Mouse (Mus musculus) embryonic stem cell, embryonic (primary cell): ENCODE results near the gene Slc38a5.

Experiments
- CTCF ChIA-PET, 4 experiments: fragments of 300-600 bp in 2 of 4; fragments of 350-600 bp in 2 of 4; sonication (Branson Sonifier 250); formaldehyde crosslinking; loops; one replicate each; lab custom pipeline; 2022; ENCODE audit warnings: inconsistent platforms in 2 of 4; lab: Charles Lee
- POLR2A ChIA-PET, 4 experiments: fragments of 300-600 bp in 2 of 4; fragments of 350-600 bp in 2 of 4; sonication (Branson Sonifier 250); formaldehyde crosslinking; loops; one replicate each; lab custom pipeline; 2022; ENCODE audit warnings: antibody characterized with exemption in 4 of 4, inconsistent platforms in 1 of 4; lab: Charles Lee

Gene Slc38a5

GRCm38 (mm10) chrX:8271083-8271820 lies at the start of gene Slc38a5:
TSS of gene Slc38a5 (plus strand) at chrX:8271133.
- ChIA-PET POLR2A (interaction anchor here in 2 of 4 experiments (0.9 kb wide), 2 partner anchors 126 to 136 kb away, joined by 3 read pairs; partner anchors contain the start of gene Rbm3 (in 1 of the 2)), CTCF (no interaction called here)

- CTCF ChIA-PET = no interaction called here
- POLR2A ChIA-PET = interaction anchor here in 1 of 4 experiments (1.1 to 9.6 kb wide), 2 partner anchors 14 to 30 kb away, joined by 3 to 89 read pairs; partner anchors contain the start of gene Porcn
These were observed 48.6 kb upstream of the Slc38a5 start for GRCm38 (mm10) chrX:8222296-8222677.

- POLR2A ChIA-PET = interaction anchor here in 1 of 4 experiments (1.1 to 9.6 kb wide), 2 partner anchors 15 to 31 kb away, joined by 3 to 89 read pairs; partner anchors contain the start of gene Porcn
- CTCF ChIA-PET = no interaction called here
These were observed 48.1 kb upstream of the Slc38a5 start for GRCm38 (mm10) chrX:8222678-8223421.

- CTCF ChIA-PET = no interaction called here
- POLR2A ChIA-PET = interaction anchor here in 1 of 4 experiments (9.6 kb wide), 1 partner anchor 16 kb away, joined by 89 read pairs; the partner anchor contains the start of gene Porcn
These were observed 47.5 kb upstream of the Slc38a5 start for GRCm38 (mm10) chrX:8223473-8223872.

- POLR2A ChIA-PET = interaction anchor here in 3 of 4 experiments (0.6 to 1.6 kb wide), 14 partner anchors 9 to 66 kb away, joined by 3 to 8 read pairs (median 4); partner anchors contain the start of genes Ftsj1 (in 1 of the 3) and Porcn (in 1 of the 3)
- CTCF ChIA-PET = interaction anchor here in 1 of 4 experiments (1.0 kb wide), 1 partner anchor 17 kb away, joined by 3 read pairs; no protein-coding TSS in a partner anchor
These were observed 40.7 kb upstream of the Slc38a5 start for GRCm38 (mm10) chrX:8230272-8230671.

- ChIA-PET POLR2A (interaction anchor here in 1 of 4 experiments (1.9 kb wide), 1 partner anchor 28 kb away, joined by 4 read pairs; the partner anchor contains the start of gene Porcn), CTCF (no interaction called here)
These were observed 37.3 kb upstream of the Slc38a5 start for GRCm38 (mm10) chrX:8233602-8234001.

GRCm38 (mm10) chrX:8236704-8237103 lies 34.2 kb upstream of the Slc38a5 start:
- POLR2A ChIA-PET = interaction anchor here in 1 of 4 experiments (2.1 kb wide), 1 partner anchor 91 kb away, joined by 8 read pairs; the partner anchor contains the start of gene Rbm3
- CTCF ChIA-PET = interaction anchor here in 1 of 4 experiments (1.6 kb wide), 1 partner anchor 12 kb away, joined by 3 read pairs; no protein-coding TSS in a partner anchor

GRCm38 (mm10) chrX:8238804-8239395 lies 32.0 kb upstream of the Slc38a5 start:
- POLR2A ChIA-PET = interaction anchor here (0.7 to 2.5 kb wide), 29 partner anchors 9 to 525 kb away, joined by 3 to 15 read pairs (median 4); partner anchors contain the start of genes Rbm3 (in 4 of the 4), Ebp (in 3 of the 4), Porcn (in 3 of the 4) and Ftsj1 (in 2 of the 4)
- CTCF ChIA-PET = interaction anchor here in 2 of 4 experiments (0.7 to 1.3 kb wide), 4 partner anchors 9 to 32 kb away, joined by 3 to 5 read pairs (median 4); no protein-coding TSS in a partner anchor

- POLR2A ChIA-PET = interaction anchor here in 3 of 4 experiments (0.6 to 1.4 kb wide), 4 partner anchors 9 to 193 kb away, joined by 3 to 7 read pairs (median 4); partner anchors contain the start of genes Rbm3 (in 1 of the 3) and Suv39h1 (in 1 of the 3)
- CTCF ChIA-PET = interaction anchor here in 2 of 4 experiments (0.7 to 1.1 kb wide), 5 partner anchors 9 to 123 kb away, joined by 3 to 4 read pairs (median 3); no protein-coding TSS in a partner anchor
These were observed 23.3 kb upstream of the Slc38a5 start for GRCm38 (mm10) chrX:8247680-8248079.

GRCm38 (mm10) chrX:8248542-8249120 lies 22.3 kb upstream of the Slc38a5 start:
- CTCF ChIA-PET = interaction anchor here in 2 of 4 experiments (0.7 to 1.0 kb wide), 4 partner anchors 10 to 123 kb away, joined by 3 to 4 read pairs (median 4); no protein-coding TSS in a partner anchor
- POLR2A ChIA-PET = interaction anchor here in 2 of 4 experiments (0.7 to 1.4 kb wide), 2 partner anchors 103 to 998 kb away, joined by 3 to 7 read pairs; partner anchors contain the start of gene Rbm3 (in 1 of the 2)

- POLR2A ChIA-PET = interaction anchor here in 3 of 4 experiments (0.7 to 2.7 kb wide), 24 partner anchors 9 to 411 kb away, joined by 3 to 18 read pairs (median 4); partner anchors contain the start of genes Rbm3 (in 2 of the 3), Hdac6 (in 1 of the 3), Otud5 (in 1 of the 3) and Wdr13 (in 1 of the 3)
- CTCF ChIA-PET = interaction anchor here in 1 of 4 experiments (0.6 kb wide), 1 partner anchor 339 kb away, joined by 3 read pairs; no protein-coding TSS in a partner anchor
These were observed 19.1 kb upstream of the Slc38a5 start for GRCm38 (mm10) chrX:8251789-8252333.

- ChIA-PET POLR2A (interaction anchor here (0.6 to 2.7 kb wide), 24 partner anchors 12 to 412 kb away, joined by 3 to 18 read pairs (median 3); partner anchors contain the start of genes Rbm3 (in 2 of the 4), Hdac6 (in 1 of the 4), Otud5 (in 1 of the 4) and Suv39h1 (in 1 of the 4)), CTCF (no interaction called here)
These were observed 18.3 kb upstream of the Slc38a5 start, which contains the start of gene Ftsj1 for GRCm38 (mm10) chrX:8252334-8253285. TSS of gene Ftsj1 (minus strand) at chrX:8252406.

GRCm38 (mm10) chrX:8253711-8254110 lies 17.2 kb upstream of the Slc38a5 start:
- POLR2A ChIA-PET = no interaction called here
- CTCF ChIA-PET = interaction anchor here in 1 of 4 experiments (0.6 kb wide), 1 partner anchor 16 kb away, joined by 3 read pairs; no protein-coding TSS in a partner anchor

- POLR2A ChIA-PET = interaction anchor here in 1 of 4 experiments (0.7 kb wide), 1 partner anchor 31 kb away, joined by 3 read pairs; no protein-coding TSS in a partner anchor
These were observed 15.1 kb upstream of the Slc38a5 start for GRCm38 (mm10) chrX:8255807-8256206.

GRCm38 (mm10) chrX:8259478-8259877 lies 11.5 kb upstream of the Slc38a5 start:
- CTCF ChIA-PET = interaction anchor here in 1 of 4 experiments (1.7 kb wide), 1 partner anchor 52 kb away, joined by 4 read pairs; the partner anchor contains the start of gene Porcn
- POLR2A ChIA-PET = interaction anchor here in 2 of 4 experiments (1.0 to 1.1 kb wide), 3 partner anchors 114 to 185 kb away, joined by 3 to 4 read pairs (median 4); partner anchors contain the start of genes Rbm3 (in 1 of the 2), Suv39h1 (in 1 of the 2) and Wdr13 (in 1 of the 2)

More at GRCm38 (mm10) chrX:8255807-8256206, 15.1 kb upstream of the Slc38a5 start:
- CTCF ChIA-PET = no interaction called here
